In genomic region chr12:85824438-85825264, GRCm38 (mm10) we compare ENCODE assay signal across 8 mouse cellular contexts. TPM values are rescaled to one million over a fixed set of nuclear protein-coding genes. Genes with fewer than 3 reads are reported as not detected.
DNase-seq lines count a peak whose midpoint lies in the region; ATAC-seq lines count a peak whose summit lies in the region.

Erg28 (minus strand) TSS chr12:85824550.
Ttll5 (plus strand) TSS chr12:85824659.

- DNase-seq in adipocyte (ENCODE audit: low spot score) = peak; percentile 97
- DNase-seq in embryo, embryonic 10 days (ENCODE audit: low spot score) = peak; percentile 94
- peak; percentile 95 for DNase-seq in gastrocnemius, postnatal 10 days
- peak; percentile 98 for DNase-seq in induced T-regulatory cell, adult 2 months (ENCODE audit: low read depth)
- DNase-seq in left cerebral cortex, adult 9 months (ENCODE audit: low spot score in 2 of 2) = peak; percentile 91 to 97
- peak; percentile 95 for DNase-seq in right cerebral cortex, postnatal 14 days
- DNase-seq in urinary bladder, postnatal 36 days (ENCODE audit: low spot score in 2 of 2) = peak; percentile 91 to 93

- peak; percentile 95 for ATAC-seq in megakaryocyte progenitor cell, adult 5-6 weeks (replicated peaks; ENCODE audit: poor library complexity)

RNA-seq across cellular contexts. Expression of gene Erg28, which starts in this region (rescaled TPM):
- 10 to 100 TPM; 10.1 to 11.8 TPM for total RNA-seq in gastrocnemius, postnatal 10 days (2021)
- total RNA-seq in megakaryocyte progenitor cell, adult 5-6 weeks (2015) = 77.1 and 80.2 TPM in 2 replicates
- 76.9 and 93.4 TPM in 2 replicates for total RNA-seq in megakaryocyte progenitor cell, adult 5-6 weeks (2017)

RNA-seq across cellular contexts. Expression of gene Ttll5, which starts in this region (rescaled TPM):
- 10 to 100 TPM in 1 of 2 experiments, 1 to 10 TPM in 1; 9.9 to 12.7 TPM for total RNA-seq in gastrocnemius, postnatal 10 days (2021)
- total RNA-seq in megakaryocyte progenitor cell, adult 5-6 weeks (2015) = 19.3 and 20.8 TPM in 2 replicates
- 17.0 and 20.1 TPM in 2 replicates for total RNA-seq in megakaryocyte progenitor cell, adult 5-6 weeks (2017)

Comparison
In these comparisons a context has a peak if more than half of its experiments do, and no peak if none do; other contexts are left out.
1. Peak in every context shown above with its lines: DNase-seq and ATAC-seq.
2. RNA of gene Erg28 (total RNA-seq): 76.9 to 93.4 TPM in megakaryocyte progenitor cell, adult 5-6 weeks; 10.1 to 11.8 TPM in gastrocnemius, postnatal 10 days; every median in the first group is over 4 times any median in the second.